Mouse (Mus musculus) intestine, embryonic 16.5 days (tissue): ENCODE measurements around the gene Fyn. TPM values are rescaled to one million over a fixed set of nuclear protein-coding genes. Genes with fewer than 3 reads are reported as not detected.
A peak's percentile ranks its signal among the peaks of the same experiment; 100 is the strongest.

Experiments used
- ATAC-seq: fragments of 200-750 bp; cut with Nextera tagmentation; 2 replicates; pipeline ENCODE4 v1.8.0; 2017; ENCODE audit warnings: moderate TSS enrichment, moderate library complexity
- H3K27ac ChIP-seq: fragments of 300-500 bp; sonication (generic); 2 replicates; pipeline ENCODE4 v1.5.1; 2014; ENCODE audit warnings: mild to moderate bottlenecking, low read length
- H3K27me3 ChIP-seq: fragments of 300-500 bp; sonication (generic); replicated peaks from 2 replicates; pipeline ENCODE4 v1.6.1; 2014; ENCODE audit warnings: low read length, control low read depth, mixed read lengths; ENCODE audit not compliant: control insufficient read depth, insufficient read depth
- H3K36me3 ChIP-seq: fragments of 300-500 bp; sonication (generic); 2 replicates; pipeline ENCODE4 v1.6.1; 2014; ENCODE audit warnings: low read length, control low read depth; ENCODE audit not compliant: control insufficient read depth, insufficient read depth
- H3K4me1 ChIP-seq: fragments of 300-500 bp; sonication (generic); 2 replicates; pipeline ENCODE4 v1.6.1; 2014; ENCODE audit warnings: low read length, control low read depth, mixed read lengths; ENCODE audit not compliant: control insufficient read depth, insufficient read depth
- H3K4me2 ChIP-seq: fragments of 300-500 bp; sonication (generic); 2 replicates; pipeline ENCODE4 v1.6.1; 2014; ENCODE audit warnings: low read depth, low read length, control low read depth
- H3K4me3 ChIP-seq: fragments of 300-500 bp; sonication (generic); 2 replicates; pipeline ENCODE4 v1.5.1; 2014; ENCODE audit warnings: mild to moderate bottlenecking, low read length
- H3K9ac ChIP-seq: fragments of 300-500 bp; sonication (generic); 2 replicates; pipeline ENCODE4 v1.6.1; 2014; ENCODE audit warnings: low read depth, low read length
- H3K9me3 ChIP-seq: fragments of 300-500 bp; sonication (generic); 2 replicates; pipeline ENCODE4 v1.6.1; 2016; ENCODE audit warnings: low read length, control low read depth; ENCODE audit not compliant: control insufficient read depth
- WGBS: fragments of 180-500 bp; shearing (Covaris S2); extraction: QIAGEN DNeasy Blood & Tissue Kit; methylation state at CpG from one replicate; pipeline ENCODE4 v1.1.7; 2014; 5-methylcytosine and 5-hydroxymethylcytosine counted together
- polyA plus RNA-seq: library from polyadenylated mRNA; unstranded; fragments of >200 nt; fragmentation: Nextera tagmentation; extraction: Ambion mirVana; gene quantifications from 2 replicates; pipeline ENCODE4 v1.2.1, GENCODE M21; 2015

The Fyn gene
- polyA plus RNA-seq: 14.5 and 16.1 TPM in 2 replicates

DNA sequence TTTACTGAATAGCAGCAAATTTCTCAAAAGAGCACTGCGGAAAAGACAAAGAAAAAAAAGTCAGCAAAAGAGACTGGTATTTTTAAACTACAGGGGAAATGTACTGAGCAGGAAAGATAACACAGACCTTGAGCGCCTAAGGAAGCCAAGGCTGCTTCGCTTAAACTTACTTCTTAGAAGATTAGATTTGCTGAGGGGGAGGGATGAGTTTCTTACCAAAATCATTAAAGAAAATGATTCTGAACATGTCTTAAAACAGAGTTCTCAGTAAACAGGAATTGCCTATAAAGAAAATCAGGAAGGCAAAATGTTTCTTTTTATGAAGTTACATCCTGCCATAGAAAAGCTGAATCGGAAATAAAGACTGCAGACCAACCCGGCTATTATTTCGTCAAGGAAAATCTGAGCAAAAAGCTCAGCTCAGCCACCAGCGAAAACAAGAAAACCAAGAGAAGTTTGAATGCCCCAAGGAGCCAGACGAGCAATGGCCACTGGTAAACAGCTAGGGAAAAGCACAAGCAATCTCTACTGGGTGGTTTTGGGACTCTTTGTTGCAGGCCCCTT is at the start of gene Fyn:
Gene Fyn (plus strand): TSS at position 284 of the 564 bp plus-strand sequence.
- no peaks in the 10 kb centered on the region for H3K9me3 ChIP-seq
- no peaks in the 10 kb centered on the region for H3K27me3 ChIP-seq
- peak within 1 kb of the TSS; percentile 92 for H3K4me3 ChIP-seq
- ATAC-seq: no peak
- H3K9ac ChIP-seq: peak within 1 kb of the TSS; percentile 90
- peaks cover 13% of the 10 kb centered on the region for H3K4me1 ChIP-seq
- peak within 1 kb of the TSS; percentile 89 for H3K27ac ChIP-seq
- no peaks in the 10 kb centered on the region for H3K36me3 ChIP-seq
- H3K4me2 ChIP-seq: peak within 1 kb of the TSS; percentile 81
- 34% methylated on average over 8 of the region's 8 CpGs for WGBS

DNA sequence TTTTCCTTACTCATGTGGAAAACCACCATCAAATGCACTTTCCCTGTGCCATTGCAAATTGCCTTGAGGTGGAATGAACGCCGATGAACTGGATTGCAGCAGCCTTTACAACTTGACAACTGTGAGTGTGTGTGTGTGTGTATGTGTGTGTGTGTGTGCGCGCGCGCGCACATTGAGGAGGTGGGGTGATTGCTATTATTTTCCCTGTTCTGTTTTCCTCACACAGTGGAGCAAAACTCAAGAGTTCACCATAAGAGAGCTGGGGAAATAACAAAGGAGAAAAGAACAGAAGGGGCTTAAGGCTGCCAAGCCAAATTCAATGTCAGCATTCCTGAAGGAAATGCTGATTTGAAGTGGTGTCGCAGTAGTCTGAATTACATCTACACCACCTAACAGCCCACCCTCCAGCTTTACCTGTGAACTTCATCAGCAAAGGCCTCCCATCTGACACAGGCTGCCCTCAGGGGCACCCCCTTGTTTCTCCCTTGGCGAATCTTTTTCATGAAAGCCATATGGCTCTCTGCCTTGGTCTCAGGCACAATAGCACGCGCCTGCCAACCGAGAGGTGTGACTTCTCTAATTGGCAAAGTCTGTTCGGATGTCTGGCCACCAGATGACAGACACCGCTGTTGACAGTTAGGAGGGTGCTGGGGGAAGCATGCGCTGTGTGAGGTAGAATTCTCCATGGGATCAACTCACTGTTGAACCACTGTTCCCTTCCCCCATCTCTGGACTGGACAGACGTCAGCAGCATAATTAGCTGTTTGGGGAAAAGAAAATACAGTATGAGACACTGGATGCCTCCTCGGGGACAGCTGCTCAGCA is 47.6 kb upstream of the Fyn start:
- H3K36me3 ChIP-seq: no peaks in the 10 kb centered on the region
- WGBS: 71% methylated on average over 17 of the region's 17 CpGs
- ATAC-seq: no peak

GRCm38 (mm10) chr10:39321623-39321985 is 47.1 kb upstream of the Fyn start:
- Histone ChIP-seq H3K4me2 (no peak overlapping the region), H3K27ac (peak overlapping the region; percentile 25; the same call in 1 of the 2 replicates), H3K27me3 (no peaks in the 10 kb centered on the region), H3K9ac (no peak overlapping the region), H3K9me3 (no peaks in the 10 kb centered on the region), H3K36me3 (no peaks in the 10 kb centered on the region), H3K4me3 (no peak overlapping the region), H3K4me1 (no peaks in the 10 kb centered on the region)
- ATAC-seq: no peak
- WGBS: 86% methylated on average over 9 of the region's 9 CpGs

More for the DNA sequence above, 47.6 kb upstream of the Fyn start:
- no peak overlapping the region for H3K27ac ChIP-seq
- H3K4me3 ChIP-seq: no peak overlapping the region
- no peaks in the 10 kb centered on the region for H3K9me3 ChIP-seq
- no peak overlapping the region for H3K9ac ChIP-seq
- no peaks in the 10 kb centered on the region for H3K4me1 ChIP-seq
- no peak overlapping the region for H3K4me2 ChIP-seq
- no peaks in the 10 kb centered on the region for H3K27me3 ChIP-seq

- H3K36me3 ChIP-seq: no peaks in the 10 kb centered on the region
- no peak overlapping the region for H3K9ac ChIP-seq
- no peaks in the 10 kb centered on the region for H3K9me3 ChIP-seq
- H3K27me3 ChIP-seq: no peaks in the 10 kb centered on the region
- 51% methylated on average over 4 of the region's 4 CpGs for WGBS
- H3K4me2 ChIP-seq: no peak overlapping the region
- no peaks in the 10 kb centered on the region for H3K4me1 ChIP-seq
- no peak; the same call in 1 of the 2 replicates for ATAC-seq
- no peak overlapping the region for H3K4me3 ChIP-seq
- peak overlapping the region; percentile 25; the same call in 1 of the 2 replicates for H3K27ac ChIP-seq
Measured at GRCm38 (mm10) chr10:39322143-39322542, 46.5 kb upstream of the Fyn start.

GRCm38 (mm10) chr10:39324291-39324690 is 44.4 kb upstream of the Fyn start:
- Histone ChIP-seq H3K9ac (no peak overlapping the region), H3K27me3 (no peaks in the 10 kb centered on the region), H3K4me2 (no peak overlapping the region), H3K9me3 (no peaks in the 10 kb centered on the region), H3K27ac (no peak overlapping the region), H3K4me3 (no peak overlapping the region), H3K4me1 (no peaks in the 10 kb centered on the region), H3K36me3 (no peaks in the 10 kb centered on the region)
- no peak for ATAC-seq
- WGBS: 79% methylated on average over 2 of the region's 2 CpGs

GRCm38 (mm10) chr10:39328661-39329060 is 40.0 kb upstream of the Fyn start:
- no peak overlapping the region for H3K9ac ChIP-seq
- ATAC-seq: no peak
- no peaks in the 10 kb centered on the region for H3K36me3 ChIP-seq
- no peak overlapping the region for H3K4me3 ChIP-seq
- H3K9me3 ChIP-seq: no peaks in the 10 kb centered on the region
- H3K4me2 ChIP-seq: no peak overlapping the region
- no peaks in the 10 kb centered on the region for H3K4me1 ChIP-seq
- H3K27me3 ChIP-seq: no peaks in the 10 kb centered on the region
- WGBS: 100% methylated on average over 2 of the region's 2 CpGs
- H3K27ac ChIP-seq: no peak overlapping the region

- Histone ChIP-seq H3K4me3 (no peak overlapping the region), H3K36me3 (no peaks in the 10 kb centered on the region), H3K27ac (no peak overlapping the region), H3K27me3 (no peaks in the 10 kb centered on the region), H3K4me1 (no peaks in the 10 kb centered on the region), H3K9me3 (no peaks in the 10 kb centered on the region), H3K4me2 (no peak overlapping the region), H3K9ac (no peak overlapping the region)
- ATAC-seq: no peak
- 48% methylated on average over 3 of the region's 3 CpGs for WGBS
Measured at GRCm38 (mm10) chr10:39334320-39334719, 34.3 kb upstream of the Fyn start.

DNA sequence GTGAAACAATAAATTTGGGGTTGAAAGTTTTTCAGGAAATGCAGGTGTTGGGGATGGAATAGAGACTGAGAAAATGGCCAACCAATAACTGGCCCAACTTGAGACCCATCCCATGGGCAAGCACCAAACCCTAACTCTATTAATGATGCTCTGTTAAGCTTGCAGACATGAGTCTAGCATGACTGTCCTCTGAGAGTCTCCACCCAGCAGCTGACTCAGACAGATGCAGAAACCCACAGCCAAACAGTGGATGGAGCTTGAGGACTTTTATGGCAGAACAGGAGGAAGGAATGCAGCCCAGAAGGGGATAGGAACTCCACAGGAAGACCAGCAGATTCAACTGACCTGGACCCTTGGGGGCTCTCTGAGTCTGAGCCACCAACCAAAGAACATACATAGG is 32.8 kb upstream of the Fyn start:
- Histone ChIP-seq H3K4me1 (no peaks in the 10 kb centered on the region), H3K4me2 (no peak overlapping the region), H3K27me3 (no peaks in the 10 kb centered on the region), H3K36me3 (no peaks in the 10 kb centered on the region), H3K27ac (no peak overlapping the region), H3K9ac (no peak overlapping the region), H3K9me3 (no peaks in the 10 kb centered on the region), H3K4me3 (no peak overlapping the region)
- ATAC-seq: no peak

- no peaks in the 10 kb centered on the region for H3K27me3 ChIP-seq
- no peak overlapping the region for H3K4me3 ChIP-seq
- no peak overlapping the region for H3K9ac ChIP-seq
- H3K9me3 ChIP-seq: no peaks in the 10 kb centered on the region
- H3K4me1 ChIP-seq: no peaks in the 10 kb centered on the region
- no peak overlapping the region for H3K4me2 ChIP-seq
- no peak for ATAC-seq
- H3K27ac ChIP-seq: no peak overlapping the region
- H3K36me3 ChIP-seq: no peaks in the 10 kb centered on the region
- 76% methylated on average over 2 of the region's 2 CpGs for WGBS
Measured at GRCm38 (mm10) chr10:39339189-39339968, 29.3 kb upstream of the Fyn start.
